Mouse (Mus musculus) megakaryocyte-erythroid progenitor cell, adult 5-6 weeks (primary cell): Measurements from ENCODE around the gene Rictor. TPM values are rescaled to one million over a fixed set of nuclear protein-coding genes. Genes with fewer than 3 reads are reported as not detected.
"Not testable (repeated sequence)": the region's sequence is repeated elsewhere in the genome, so short reads cannot be mapped to it uniquely, and the experiment has no call there.

Experiments used
- ATAC-seq: replicated peaks from 2 replicates; pipeline ENCODE4 v1.8.0; 2016; ENCODE audit warnings: mild to moderate bottlenecking, inconsistent platforms; ENCODE audit not compliant: severe bottlenecking, poor library complexity, low FRiP score, low TSS enrichment
- total RNA-seq, 2 experiments: library from RNA; stranded (forward) in 1 of 2; stranded (reverse) in 1 of 2; fragments of 200-1000, 215-1000 nt in 1 of 2; fragments of >200 nt in 1 of 2; fragmentation: Nextera tagmentation in 1 of 2; gene quantifications; 2 replicates each; pipeline ENCODE4 v1.2.3; 2014 to 2017

Rictor gene
- total RNA-seq, 2 experiments from 2014 or later = 32.5 to 32.6 TPM

GRCm38 (mm10) chr15:6724442-6724841 is 16.3 kb downstream of the Rictor start:
- no peak for ATAC-seq

- no peak for ATAC-seq
Measured at GRCm38 (mm10) chr15:6726130-6726808, 18.1 kb downstream of the Rictor start.

- no peak for ATAC-seq
Measured at GRCm38 (mm10) chr15:6733076-6733475, 24.9 kb downstream of the Rictor start.

- ATAC-seq = no peak
Measured at GRCm38 (mm10) chr15:6739180-6739579, 31.0 kb downstream of the Rictor start.

- no peak for ATAC-seq
Measured at GRCm38 (mm10) chr15:6742337-6743025, 34.3 kb downstream of the Rictor start.

GRCm38 (mm10) chr15:6743723-6744122 is 35.5 kb downstream of the Rictor start:
- peak; percentile 84 for ATAC-seq

- not testable (repeated sequence) for ATAC-seq
Measured at GRCm38 (mm10) chr15:6746301-6746983, 38.3 kb downstream of the Rictor start.

- ATAC-seq = no peak
Measured at GRCm38 (mm10) chr15:6747001-6747400, 38.8 kb downstream of the Rictor start.

- ATAC-seq = no peak
Measured at GRCm38 (mm10) chr15:6754400-6754799, 46.2 kb downstream of the Rictor start.

- ATAC-seq = no peak
Measured at GRCm38 (mm10) chr15:6772265-6772664, 64.1 kb downstream of the Rictor start.

GRCm38 (mm10) chr15:6786212-6786611 is 78.0 kb downstream of the Rictor start:
- no peak for ATAC-seq

- no peak for ATAC-seq
Measured at GRCm38 (mm10) chr15:6787236-6787635, 79.1 kb downstream of the Rictor start.

- no peak for ATAC-seq
Measured at GRCm38 (mm10) chr15:6790011-6790410, 81.8 kb downstream of the Rictor start.

GRCm38 (mm10) chr15:6791648-6792047 is 83.5 kb downstream of the Rictor start:
- 0 out of 2 replicates have a peak, but pooled peaks have one; percentile 27 for ATAC-seq

- ATAC-seq = no peak
Measured at GRCm38 (mm10) chr15:6792846-6793245, 84.7 kb downstream of the Rictor start.

GRCm38 (mm10) chr15:6801212-6801611 is 93.0 kb downstream of the Rictor start:
- ATAC-seq = not testable (repeated sequence)

GRCm38 (mm10) chr15:6815807-6816206 is 107.6 kb downstream of the Rictor start:
- no peak for ATAC-seq

GRCm38 (mm10) chr15:6840199-6840598 is 132.0 kb downstream of the Rictor start:
- peak; percentile 79 for ATAC-seq

GRCm38 (mm10) chr15:6849851-6850250 is 141.7 kb downstream of the Rictor start:
- ATAC-seq = no peak
